Mouse (Mus musculus) G1E-ER4 (cell line): ENCODE measurements at regions not wholly inside any gene's neighbourhood (a gene's known extent, or its start where the extent isn't known, plus 50 kb on each side); places are given as distances from the start of the nearest gene placed in this dataset.

ENCODE experiments used
- GATA1 ChIP-seq: IDR thresholded peaks from one replicate; pipeline ENCODE4 v1.8.0; 2012; ENCODE audit warnings: low read length, inconsistent platforms

GRCm38 (mm10) chr15:72359636-72360035 is 1474.7 kb upstream of the Gm6569 start:
- TF ChIP-seq GATA1: no peak

- TF ChIP-seq GATA1: no peak
Observed at GRCm38 (mm10) chr15:72360049-72360448, 1474.3 kb upstream of the Gm6569 start.

GRCm38 (mm10) chr15:72360463-72361030 is 1473.8 kb upstream of the Gm6569 start:
- no peak for TF ChIP-seq GATA1

DNA sequence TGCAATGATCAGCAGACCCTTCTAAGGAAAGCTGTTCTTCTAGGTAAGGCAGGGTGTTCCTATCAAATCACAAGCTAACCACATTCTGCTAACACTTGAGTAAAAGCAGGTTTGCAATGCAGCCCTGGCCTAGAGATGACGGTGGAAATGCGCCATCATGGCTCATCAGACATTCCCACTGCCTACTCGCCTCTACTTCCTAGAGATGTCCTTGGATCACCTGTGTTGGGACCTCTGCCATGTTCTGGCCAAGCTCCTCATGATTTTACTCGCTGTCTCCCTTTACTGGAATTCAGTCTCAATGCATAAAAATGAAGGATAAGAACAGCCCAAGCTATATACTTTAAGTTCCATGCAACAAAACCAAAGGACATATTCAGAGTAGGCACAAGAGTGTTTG is 1461.3 kb upstream of the Gm6569 start:
- TF ChIP-seq GATA1: no peak

- TF ChIP-seq GATA1: no peak
Observed at GRCm38 (mm10) chr15:72377201-72377600, 1457.2 kb upstream of the Gm6569 start.

- no peak for TF ChIP-seq GATA1
Observed at GRCm38 (mm10) chr15:72379291-72379690, 1455.1 kb upstream of the Gm6569 start.

GRCm38 (mm10) chr15:72381164-72381563 is 1453.2 kb upstream of the Gm6569 start:
- no peak for TF ChIP-seq GATA1

DNA sequence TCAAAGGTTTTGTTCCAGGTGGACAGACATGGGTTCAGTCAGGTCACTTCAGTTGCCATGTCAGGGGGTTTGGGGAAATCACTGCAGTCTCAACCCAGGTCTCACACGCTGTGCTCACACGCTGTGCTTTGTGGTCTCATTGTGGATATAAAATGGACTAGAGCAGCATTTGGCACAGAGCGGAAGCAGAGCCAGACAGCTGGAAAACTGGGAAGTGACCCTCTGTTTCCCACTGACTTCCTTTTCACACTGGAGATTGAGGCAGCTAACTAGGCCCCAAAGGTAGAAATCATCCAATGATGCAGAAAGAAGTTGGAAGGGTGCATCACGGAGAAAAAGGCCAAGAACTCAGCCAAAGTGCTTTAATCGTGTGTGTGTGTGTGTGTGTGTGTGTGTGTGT is 1452.6 kb upstream of the Gm6569 start:
- no peak for TF ChIP-seq GATA1

GRCm38 (mm10) chr15:72382521-72382920 is 1451.8 kb upstream of the Gm6569 start:
- TF ChIP-seq GATA1: no peak

GRCm38 (mm10) chr15:72383062-72383461 is 1451.3 kb upstream of the Gm6569 start:
- TF ChIP-seq GATA1: no peak

DNA sequence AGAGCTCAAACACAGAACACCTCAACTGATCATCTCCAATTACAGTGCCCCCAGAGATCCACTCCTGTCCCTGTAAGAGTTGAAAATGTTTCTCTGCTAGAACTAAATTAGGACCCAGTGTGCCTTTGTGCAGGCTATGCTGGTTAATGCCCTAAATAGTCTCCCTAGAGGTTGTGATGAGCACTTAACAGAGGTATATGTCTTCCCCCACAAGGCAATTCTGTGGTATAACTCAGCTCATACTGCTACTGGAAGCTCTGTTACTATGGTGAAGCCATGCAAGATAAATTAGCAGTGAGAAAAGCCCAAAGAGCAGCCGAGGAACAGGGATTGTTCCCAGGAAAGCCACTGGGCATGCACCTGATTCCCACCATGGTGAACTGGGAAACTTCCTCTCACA is 1450.9 kb upstream of the Gm6569 start:
- TF ChIP-seq GATA1: no peak

DNA sequence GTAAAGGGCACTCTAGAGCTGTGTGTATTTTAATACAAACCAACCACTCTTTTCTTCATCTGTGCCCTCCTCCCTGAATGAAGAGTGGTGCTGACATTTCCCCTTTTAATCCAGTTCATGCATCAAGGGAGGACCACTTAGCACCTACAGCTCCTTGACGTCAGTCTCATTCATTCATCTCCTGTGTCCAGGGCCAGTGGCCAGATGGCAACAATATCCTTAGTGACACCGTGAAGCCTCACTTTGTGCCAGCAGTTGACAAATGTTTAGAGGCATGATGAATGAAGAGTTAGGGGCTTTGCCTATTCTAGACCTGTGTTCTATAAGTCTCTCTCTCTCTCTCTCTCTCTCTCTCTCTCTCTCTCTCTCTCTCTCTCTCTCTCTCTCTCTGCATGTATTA is 1441.1 kb upstream of the Gm6569 start:
- no peak for TF ChIP-seq GATA1

- TF ChIP-seq GATA1: no peak
Observed at GRCm38 (mm10) chr15:72411956-72412355, 1422.4 kb upstream of the Gm6569 start.
